Mouse (Mus musculus): ENCODE data around the gene Lrrc39. TPM values are rescaled to one million over a fixed set of nuclear protein-coding genes. Genes with fewer than 3 reads are reported as not detected.

Lrrc39 gene
- polyA plus RNA-seq, 1 experiment = 2.4 TPM

GRCm38 (mm10) chr3:116537200-116537573 lies 25.6 kb upstream of the Lrrc39 start:
- TF ChIP-seq MYOD1 (IDR thresholded peaks at IDR 0.05; ENCODE audit: control insufficient read depth in 1 of 3, insufficient read length in 2 of 3, low read depth in 2 of 3) (no peak), TCF12 (IDR thresholded peaks at IDR 0.05; ENCODE audit: insufficient read depth, poor library complexity, severe bottlenecking) (no peak), SRF (IDR thresholded peaks at IDR 0.05; ENCODE audit: control insufficient read depth, insufficient read length, low read depth) (no peak), USF1 (IDR thresholded peaks at IDR 0.05; ENCODE audit: low read depth) (no peak), CEBPB (IDR thresholded peaks at IDR 0.05; ENCODE audit: insufficient read depth, poor library complexity, severe bottlenecking) (no peak), REST (IDR thresholded peaks at IDR 0.05; ENCODE audit: insufficient read depth, insufficient read length) (no peak), MYOG (IDR thresholded peaks at IDR 0.05; ENCODE audit: control insufficient read depth in 1 of 3, insufficient read depth in 1 of 3, insufficient read length in 2 of 3, low read depth in 2 of 3) (no peak), TCF3 (IDR thresholded peaks at IDR 0.05; ENCODE audit: insufficient read length, low read depth) (no peak), POLR2AphosphoS2 (IDR thresholded peaks at IDR 0.05; ENCODE audit: insufficient read length, low read depth) (no peak), POLR2A (IDR thresholded peaks at IDR 0.05; ENCODE audit: insufficient read length, low read depth) (no peak), MAX (IDR thresholded peaks at IDR 0.05; ENCODE audit: low read depth) (no peak), E2F4 (IDR thresholded peaks at IDR 0.05; ENCODE audit: insufficient read depth) (no peak)
- H3K27me3 ChIP-seq (ENCODE audit: control insufficient read depth, insufficient read depth, insufficient read length) = no peaks in the 10 kb centered on the region
- H3K36me3 ChIP-seq (ENCODE audit: control insufficient read depth, insufficient read depth) = peaks cover 7% of the 10 kb centered on the region
- H3K4me3 ChIP-seq = no peak overlapping the region
- no peak overlapping the region for H3K4me2 ChIP-seq (ENCODE audit: low read depth)
- no peaks in the 10 kb centered on the region for H3K79me2 ChIP-seq (ENCODE audit: control insufficient read depth, insufficient read depth)
- no peak overlapping the region for H3ac ChIP-seq (ENCODE audit: control insufficient read depth, insufficient read length)

DNA sequence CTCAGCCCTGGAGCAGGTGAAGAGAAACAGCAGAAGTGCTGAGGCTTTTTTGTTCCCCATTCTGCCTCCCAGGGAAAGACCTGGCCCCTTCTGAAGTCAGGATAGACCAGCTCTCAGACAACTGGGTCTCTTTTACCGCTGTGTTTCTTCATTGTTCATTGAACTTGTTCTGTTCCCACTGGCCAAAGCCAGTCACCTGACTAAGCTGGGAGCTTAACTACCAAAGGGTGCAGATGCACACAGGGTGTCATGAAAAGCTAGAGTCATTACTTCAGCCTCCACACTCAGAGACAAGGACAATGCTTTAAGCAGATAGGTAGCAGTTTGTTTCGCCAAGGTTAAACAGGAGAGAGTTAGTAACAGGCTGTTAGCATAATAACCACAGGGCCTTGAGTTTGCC lies 20.7 kb upstream of the Lrrc39 start:
- Histone ChIP-seq H3K79me2 (ENCODE audit: control insufficient read depth, insufficient read depth) (no peaks in the 10 kb centered on the region), H3ac (ENCODE audit: control insufficient read depth, insufficient read length) (no peak overlapping the region), H3K4me3 (no peak overlapping the region), H3K27me3 (ENCODE audit: control insufficient read depth, insufficient read depth, insufficient read length) (no peaks in the 10 kb centered on the region), H3K36me3 (ENCODE audit: control insufficient read depth, insufficient read depth) (peaks cover 7% of the 10 kb centered on the region), H3K4me2 (ENCODE audit: low read depth) (no peak overlapping the region)
- no peak for TF ChIP-seq REST (IDR thresholded peaks at IDR 0.05; ENCODE audit: insufficient read depth, insufficient read length)
- no peak for TF ChIP-seq MAX (IDR thresholded peaks at IDR 0.05; ENCODE audit: low read depth)
- no peak for TF ChIP-seq POLR2A (IDR thresholded peaks at IDR 0.05; ENCODE audit: insufficient read length, low read depth)
- TF ChIP-seq TCF12 (IDR thresholded peaks at IDR 0.05; ENCODE audit: insufficient read depth, poor library complexity, severe bottlenecking) = no peak
- TF ChIP-seq CEBPB (IDR thresholded peaks at IDR 0.05; ENCODE audit: insufficient read depth, poor library complexity, severe bottlenecking) = no peak
- TF ChIP-seq MYOD1 (IDR thresholded peaks at IDR 0.05; ENCODE audit: control insufficient read depth in 1 of 3, insufficient read length in 2 of 3, low read depth in 2 of 3) = no peak
- no peak for TF ChIP-seq POLR2AphosphoS2 (IDR thresholded peaks at IDR 0.05; ENCODE audit: insufficient read length, low read depth)
- TF ChIP-seq SRF (IDR thresholded peaks at IDR 0.05; ENCODE audit: control insufficient read depth, insufficient read length, low read depth) = no peak
- no peak for TF ChIP-seq USF1 (IDR thresholded peaks at IDR 0.05; ENCODE audit: low read depth)
- no peak for TF ChIP-seq TCF3 (IDR thresholded peaks at IDR 0.05; ENCODE audit: insufficient read length, low read depth)
- no peak for TF ChIP-seq E2F4 (IDR thresholded peaks at IDR 0.05; ENCODE audit: insufficient read depth)
- TF ChIP-seq MYOG (IDR thresholded peaks at IDR 0.05; ENCODE audit: control insufficient read depth in 1 of 3, insufficient read depth in 1 of 3, insufficient read length in 2 of 3, low read depth in 2 of 3) = no peak

DNA sequence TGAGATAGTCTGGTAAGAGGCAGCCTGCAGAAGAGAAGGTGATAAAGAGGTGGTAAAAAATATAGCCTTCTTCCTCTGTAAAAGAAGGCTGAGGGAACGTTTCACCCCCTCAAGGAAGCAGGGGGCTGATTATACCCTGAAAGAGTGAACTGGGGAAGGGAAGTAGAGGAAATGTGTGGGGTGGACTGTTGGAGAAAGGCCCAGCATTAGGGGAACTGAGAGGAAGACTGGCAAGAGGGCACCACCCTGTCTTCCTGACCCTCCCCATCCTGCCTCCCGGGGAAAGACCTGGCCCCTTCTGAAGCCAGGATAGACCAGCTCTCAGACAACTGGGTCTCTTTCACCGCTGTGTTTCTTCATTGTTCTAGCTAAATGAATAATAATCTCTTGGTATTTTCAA lies 20.2 kb upstream of the Lrrc39 start:
- Histone ChIP-seq H3K4me2 (ENCODE audit: low read depth) (no peak overlapping the region), H3K27me3 (ENCODE audit: control insufficient read depth, insufficient read depth, insufficient read length) (no peaks in the 10 kb centered on the region), H3K36me3 (ENCODE audit: control insufficient read depth, insufficient read depth) (peaks cover 7% of the 10 kb centered on the region), H3K4me3 (no peak overlapping the region), H3ac (ENCODE audit: control insufficient read depth, insufficient read length) (no peak overlapping the region), H3K79me2 (ENCODE audit: control insufficient read depth, insufficient read depth) (no peaks in the 10 kb centered on the region)
- no peak for TF ChIP-seq MYOG (IDR thresholded peaks at IDR 0.05; ENCODE audit: control insufficient read depth in 1 of 3, insufficient read depth in 1 of 3, insufficient read length in 2 of 3, low read depth in 2 of 3)
- no peak for TF ChIP-seq TCF3 (IDR thresholded peaks at IDR 0.05; ENCODE audit: insufficient read length, low read depth)
- no peak for TF ChIP-seq USF1 (IDR thresholded peaks at IDR 0.05; ENCODE audit: low read depth)
- TF ChIP-seq E2F4 (IDR thresholded peaks at IDR 0.05; ENCODE audit: insufficient read depth) = no peak
- no peak for TF ChIP-seq POLR2AphosphoS2 (IDR thresholded peaks at IDR 0.05; ENCODE audit: insufficient read length, low read depth)
- TF ChIP-seq POLR2A (IDR thresholded peaks at IDR 0.05; ENCODE audit: insufficient read length, low read depth) = no peak
- no peak for TF ChIP-seq MAX (IDR thresholded peaks at IDR 0.05; ENCODE audit: low read depth)
- TF ChIP-seq SRF (IDR thresholded peaks at IDR 0.05; ENCODE audit: control insufficient read depth, insufficient read length, low read depth) = no peak
- no peak for TF ChIP-seq CEBPB (IDR thresholded peaks at IDR 0.05; ENCODE audit: insufficient read depth, poor library complexity, severe bottlenecking)
- TF ChIP-seq REST (IDR thresholded peaks at IDR 0.05; ENCODE audit: insufficient read depth, insufficient read length) = no peak
- no peak for TF ChIP-seq TCF12 (IDR thresholded peaks at IDR 0.05; ENCODE audit: insufficient read depth, poor library complexity, severe bottlenecking)
- no peak for TF ChIP-seq MYOD1 (IDR thresholded peaks at IDR 0.05; ENCODE audit: control insufficient read depth in 1 of 3, insufficient read length in 2 of 3, low read depth in 2 of 3)

GRCm38 (mm10) chr3:116547430-116547829 lies 15.3 kb upstream of the Lrrc39 start:
- H3K27me3 ChIP-seq (ENCODE audit: control insufficient read depth, insufficient read depth, insufficient read length) = no peaks in the 10 kb centered on the region
- no peaks in the 10 kb centered on the region for H3K36me3 ChIP-seq (ENCODE audit: control insufficient read depth, insufficient read depth)
- no peak overlapping the region for H3ac ChIP-seq (ENCODE audit: control insufficient read depth, insufficient read length)
- H3K4me3 ChIP-seq = no peak overlapping the region
- no peak overlapping the region for H3K4me2 ChIP-seq (ENCODE audit: low read depth)
- H3K79me2 ChIP-seq (ENCODE audit: control insufficient read depth, insufficient read depth) = no peaks in the 10 kb centered on the region
- TF ChIP-seq MYOD1 (IDR thresholded peaks at IDR 0.05; ENCODE audit: control insufficient read depth in 1 of 3, insufficient read length in 2 of 3, low read depth in 2 of 3) (peak in 2 of 3 experiments; percentile 62 to 67), MYOG (IDR thresholded peaks at IDR 0.05; ENCODE audit: control insufficient read depth in 1 of 3, insufficient read depth in 1 of 3, insufficient read length in 2 of 3, low read depth in 2 of 3) (peak in 2 of 3 experiments; percentile 61 to 82), TCF12 (IDR thresholded peaks at IDR 0.05; ENCODE audit: insufficient read depth, poor library complexity, severe bottlenecking) (no peak), CEBPB (IDR thresholded peaks at IDR 0.05; ENCODE audit: insufficient read depth, poor library complexity, severe bottlenecking) (no peak), POLR2A (IDR thresholded peaks at IDR 0.05; ENCODE audit: insufficient read length, low read depth) (no peak), USF1 (IDR thresholded peaks at IDR 0.05; ENCODE audit: low read depth) (no peak), TCF3 (IDR thresholded peaks at IDR 0.05; ENCODE audit: insufficient read length, low read depth) (no peak), REST (IDR thresholded peaks at IDR 0.05; ENCODE audit: insufficient read depth, insufficient read length) (no peak), SRF (IDR thresholded peaks at IDR 0.05; ENCODE audit: control insufficient read depth, insufficient read length, low read depth) (no peak), MAX (IDR thresholded peaks at IDR 0.05; ENCODE audit: low read depth) (no peak), E2F4 (IDR thresholded peaks at IDR 0.05; ENCODE audit: insufficient read depth) (no peak), POLR2AphosphoS2 (IDR thresholded peaks at IDR 0.05; ENCODE audit: insufficient read length, low read depth) (no peak)

All from myocyte (in vitro differentiated cells).